Mouse (Mus musculus) bone marrow, adult 2 months (tissue): ENCODE measurements at regions not wholly inside any gene's neighbourhood (a gene's known extent, or its start where the extent isn't known, plus 50 kb on each side); places are given as distances from the start of the nearest gene placed in this dataset.

Experiments used
- H3K27ac ChIP-seq: fragments of 200-500 bp; 2 replicates; pipeline ENCODE4 v1.5.1; 2012; ENCODE audit warnings: low read depth, mild to moderate bottlenecking, control low read depth, inconsistent platforms, low read length; ENCODE audit not compliant: control insufficient read depth, poor library complexity, insufficient read depth
- H3K4me1 ChIP-seq: fragments of 200-500 bp; 2 replicates; pipeline ENCODE4 v1.6.1; 2011; ENCODE audit warnings: low read length; ENCODE audit not compliant: control insufficient read depth, insufficient read depth
- H3K4me3 ChIP-seq: fragments of 200-500 bp; replicated peaks from 2 replicates; pipeline ENCODE3; 2011; ENCODE audit warnings: mild to moderate bottlenecking, low read depth, low read length, control low read depth; ENCODE audit not compliant: control insufficient read depth
- CTCF ChIP-seq: fragments of 200-500 bp; IDR thresholded peaks from 2 replicates; pipeline ENCODE4 v1.5.1; 2011; ENCODE audit warnings: low read length, control low read depth; ENCODE audit not compliant: control insufficient read depth, insufficient read depth
- POLR2A ChIP-seq: fragments of 200-500 bp; IDR thresholded peaks from 2 replicates; pipeline ENCODE4 v1.6.1; 2011; ENCODE audit warnings: low read depth, mild to moderate bottlenecking, control low read depth, low read length, borderline replicate concordance; ENCODE audit not compliant: control insufficient read depth
- WGBS: fragments of 180-500 bp; shearing (Covaris S2); methylation state at CpG from one replicate; pipeline ENCODE4 v1.1.7; 2018; 5-methylcytosine and 5-hydroxymethylcytosine counted together

GRCm38 (mm10) chr3:35250092-35250749 lies 503.7 kb upstream of the Atp11b start:
- no peaks in the 10 kb centered on the region for H3K4me1 ChIP-seq
- no peak overlapping the region for H3K4me3 ChIP-seq
- no peak for TF ChIP-seq POLR2A
- TF ChIP-seq CTCF = no peak
- H3K27ac ChIP-seq = no peak overlapping the region
- 77% methylated on average over 14 of the region's 14 CpGs for WGBS

GRCm38 (mm10) chr3:35253861-35254260 lies 500.0 kb upstream of the Atp11b start:
- no peaks in the 10 kb centered on the region for H3K4me1 ChIP-seq
- TF ChIP-seq POLR2A (no peak), CTCF (no peak)
- WGBS = 71% methylated on average over 5 of the region's 5 CpGs
- H3K4me3 ChIP-seq = no peak overlapping the region
- H3K27ac ChIP-seq = no peak overlapping the region

GRCm38 (mm10) chr3:35260936-35261335 lies 493.0 kb upstream of the Atp11b start:
- Histone ChIP-seq H3K27ac (no peak overlapping the region), H3K4me3 (no peak overlapping the region), H3K4me1 (no peaks in the 10 kb centered on the region)
- 80% methylated on average over 6 of the region's 6 CpGs for WGBS
- TF ChIP-seq POLR2A (no peak), CTCF (no peak)

- no peak overlapping the region for H3K4me3 ChIP-seq
- H3K27ac ChIP-seq = no peak overlapping the region
- 56% methylated on average over 4 of the region's 4 CpGs for WGBS
- H3K4me1 ChIP-seq = no peaks in the 10 kb centered on the region
- TF ChIP-seq POLR2A = no peak
These were observed 485.0 kb upstream of the Atp11b start for GRCm38 (mm10) chr3:35268949-35269348.

GRCm38 (mm10) chr3:35269977-35270880 lies 483.7 kb upstream of the Atp11b start:
- TF ChIP-seq POLR2A = no peak
- no peak for TF ChIP-seq CTCF
- Histone ChIP-seq H3K4me1 (no peaks in the 10 kb centered on the region), H3K4me3 (no peak overlapping the region), H3K27ac (no peak overlapping the region)
- 74% methylated on average over 7 of the region's 7 CpGs for whole genome bisulfite sequencing

GRCm38 (mm10) chr3:35273546-35273945 lies 480.4 kb upstream of the Atp11b start:
- H3K4me1 ChIP-seq = no peaks in the 10 kb centered on the region
- H3K4me3 ChIP-seq = no peak overlapping the region
- WGBS = 56% methylated on average over 5 of the region's 5 CpGs
- TF ChIP-seq CTCF = no peak
- TF ChIP-seq POLR2A = no peak
- no peak overlapping the region for H3K27ac ChIP-seq

- no peak for TF ChIP-seq POLR2A
- TF ChIP-seq CTCF = no peak
- no peak overlapping the region for H3K4me3 ChIP-seq
- no peaks in the 10 kb centered on the region for H3K4me1 ChIP-seq
- WGBS = 72% methylated on average over 5 of the region's 5 CpGs
- no peak overlapping the region for H3K27ac ChIP-seq
These were observed 472.9 kb upstream of the Atp11b start for GRCm38 (mm10) chr3:35280981-35281380.

GRCm38 (mm10) chr3:35282106-35282505 lies 471.8 kb upstream of the Atp11b start:
- Histone ChIP-seq H3K4me3 (no peak overlapping the region), H3K4me1 (no peaks in the 10 kb centered on the region), H3K27ac (no peak overlapping the region)
- TF ChIP-seq CTCF (no peak), POLR2A (no peak)
- WGBS = 72% methylated on average over 2 of the region's 2 CpGs

- no peak overlapping the region for H3K27ac ChIP-seq
- WGBS = 77% methylated on average over 1 of the region's 1 CpGs
- no peak for TF ChIP-seq CTCF
- TF ChIP-seq POLR2A = no peak
- H3K4me1 ChIP-seq = no peaks in the 10 kb centered on the region
- H3K4me3 ChIP-seq = no peak overlapping the region
These were observed 459.1 kb upstream of the Atp11b start for GRCm38 (mm10) chr3:35294771-35295170.
